Mouse (Mus musculus): ENCODE measurements around the gene Gm20388.

Gene Gm20388

GRCm38 (mm10) chr8:122229819-122230711 lies 2319.4 kb downstream of the Gm20388 start:
- DNase-seq (ENCODE audit: low read depth in 2 of 2, low spot score in 2 of 2) = no peak

GRCm38 (mm10) chr8:122230712-122231337 lies 2320.2 kb downstream of the Gm20388 start:
- DNase-seq (ENCODE audit: low read depth in 2 of 2, low spot score in 2 of 2) = peak; percentile 8 to 37

- no peak for DNase-seq (ENCODE audit: low read depth in 2 of 2, low spot score in 2 of 2)
These were observed 2323.4 kb downstream of the Gm20388 start for GRCm38 (mm10) chr8:122234055-122234454.

GRCm38 (mm10) chr8:122236521-122236920 lies 2325.9 kb downstream of the Gm20388 start:
- no peak for DNase-seq (ENCODE audit: low read depth in 2 of 2, low spot score in 2 of 2)

GRCm38 (mm10) chr8:122238225-122238624 lies 2327.6 kb downstream of the Gm20388 start:
- no peak for DNase-seq (ENCODE audit: low read depth in 2 of 2, low spot score in 2 of 2)

GRCm38 (mm10) chr8:122238731-122239130 lies 2328.1 kb downstream of the Gm20388 start:
- no peak for DNase-seq (ENCODE audit: low read depth in 2 of 2, low spot score in 2 of 2)

- DNase-seq (ENCODE audit: low read depth in 2 of 2, low spot score in 2 of 2) = no peak
These were observed 2329.8 kb downstream of the Gm20388 start for GRCm38 (mm10) chr8:122240241-122241026.

- DNase-seq (ENCODE audit: low read depth in 2 of 2, low spot score in 2 of 2) = no peak
These were observed 2332.7 kb downstream of the Gm20388 start for GRCm38 (mm10) chr8:122243310-122243709.

GRCm38 (mm10) chr8:122245161-122245560 lies 2334.5 kb downstream of the Gm20388 start:
- no peak for DNase-seq (ENCODE audit: low read depth in 2 of 2, low spot score in 2 of 2)

- no peak for DNase-seq (ENCODE audit: low read depth in 2 of 2, low spot score in 2 of 2)
These were observed 2335.9 kb downstream of the Gm20388 start for GRCm38 (mm10) chr8:122246257-122247211.

- no peak for DNase-seq (ENCODE audit: low read depth in 2 of 2, low spot score in 2 of 2)
These were observed 2341.1 kb downstream of the Gm20388 start for GRCm38 (mm10) chr8:122251739-122252138.

- DNase-seq (ENCODE audit: low read depth in 2 of 2, low spot score in 2 of 2) = no peak
These were observed 2341.7 kb downstream of the Gm20388 start for GRCm38 (mm10) chr8:122252366-122252765.

- peak; percentile 57 to 63 for DNase-seq (ENCODE audit: low read depth in 2 of 2, low spot score in 2 of 2)
These were observed 2348.7 kb downstream of the Gm20388 start for GRCm38 (mm10) chr8:122259351-122259750.

GRCm38 (mm10) chr8:122260755-122261154 lies 2350.1 kb downstream of the Gm20388 start:
- no peak for DNase-seq (ENCODE audit: low read depth in 2 of 2, low spot score in 2 of 2)

GRCm38 (mm10) chr8:122262835-122263234 lies 2352.2 kb downstream of the Gm20388 start:
- no peak for DNase-seq (ENCODE audit: low read depth in 2 of 2, low spot score in 2 of 2)

GRCm38 (mm10) chr8:122264243-122264642 lies 2353.6 kb downstream of the Gm20388 start:
- DNase-seq (ENCODE audit: low read depth in 2 of 2, low spot score in 2 of 2) = no peak

- DNase-seq (ENCODE audit: low read depth in 2 of 2, low spot score in 2 of 2) = no peak
These were observed 2354.9 kb downstream of the Gm20388 start for GRCm38 (mm10) chr8:122265522-122265921.

GRCm38 (mm10) chr8:122266867-122267266 lies 2356.2 kb downstream of the Gm20388 start:
- no peak for DNase-seq (ENCODE audit: low read depth in 2 of 2, low spot score in 2 of 2)

- no peak for DNase-seq (ENCODE audit: low read depth in 2 of 2, low spot score in 2 of 2)
These were observed 2358.2 kb downstream of the Gm20388 start for GRCm38 (mm10) chr8:122268861-122269260.

- DNase-seq (ENCODE audit: low read depth in 2 of 2, low spot score in 2 of 2) = peak; percentile 70 to 80
These were observed 2358.8 kb downstream of the Gm20388 start for GRCm38 (mm10) chr8:122269404-122269803.
